10 mouse cellular contexts compared by ENCODE assay signal in the genomic region with DNA sequence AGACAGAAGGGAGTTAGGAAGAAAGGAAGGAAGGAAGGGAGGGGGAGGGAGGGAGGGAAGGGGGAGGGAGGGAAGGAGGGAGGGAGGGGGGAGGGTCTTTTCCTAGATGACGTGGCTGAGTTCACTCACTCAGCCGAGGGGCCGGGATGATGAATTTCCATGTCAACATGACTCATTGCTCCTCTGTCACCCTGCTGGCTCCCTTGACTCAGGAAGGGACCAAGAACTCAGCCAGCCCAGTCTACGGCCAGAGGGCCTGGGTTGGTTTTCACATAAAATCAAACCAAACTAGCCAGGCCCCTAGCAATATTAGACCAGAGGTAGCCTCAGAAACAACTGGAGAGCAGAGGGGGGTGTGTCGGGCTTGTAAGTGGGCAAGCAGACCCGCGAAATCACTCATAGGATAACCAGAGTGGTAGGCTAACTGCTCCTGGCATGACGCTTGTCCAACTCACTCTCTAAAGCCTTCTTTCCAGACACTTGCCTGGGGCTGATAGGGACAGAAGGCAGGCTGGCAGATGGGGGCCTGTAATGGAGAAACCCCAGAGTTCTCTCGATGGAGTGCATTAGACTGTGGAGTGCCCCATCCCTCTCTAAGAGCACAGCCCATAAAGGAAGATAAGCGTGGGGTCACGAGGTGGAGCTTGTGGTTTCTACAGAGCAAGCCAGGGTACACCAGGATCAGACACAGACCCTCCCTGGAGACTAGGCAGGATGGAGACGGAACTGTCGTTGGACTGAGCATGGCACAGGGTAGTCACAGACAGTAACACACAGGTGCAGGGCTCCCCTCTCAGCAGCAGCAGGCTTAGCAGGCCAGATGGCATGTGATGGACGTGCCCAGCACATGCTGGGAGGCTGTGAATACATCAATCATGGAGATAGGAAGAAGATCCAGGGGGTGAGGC. TPM values are rescaled to one million over a fixed set of nuclear protein-coding genes. Genes with fewer than 3 reads are reported as not detected.
DNase-seq lines count a peak whose midpoint lies in the region; ATAC-seq lines count a peak whose summit lies in the region.
"Had no signal": no experiment of that assay in that cellular context is flagged by ENCODE, and none has a peak within 500 bp of the region (broad histone marks: within the 10 kb centered on the region; RNA-seq: fewer than 3 reads in every experiment).

No protein-coding gene starts in this region.

- H3K4me1 ChIP-seq in embryonic facial prominence, embryonic 10.5 days, result peaks cover 52% of the 10 kb centered on the region
- H3K4me1 ChIP-seq in hindbrain, embryonic 16.5 days (ENCODE audit: control insufficient read depth, insufficient read depth, low read depth, low read length), result peaks cover 16% of the 10 kb centered on the region

- H3K4me3 ChIP-seq in embryonic facial prominence, embryonic 10.5 days, result no peak overlapping the region
- H3K4me3 ChIP-seq in hindbrain, embryonic 16.5 days (ENCODE audit: low read length), result no peak overlapping the region
- H3K4me3 ChIP-seq: erythroblast, embryonic 14.5 days had no signal

- no peak overlapping the region; the same call in 1 of the 2 replicates for H3K9ac ChIP-seq in hindbrain, embryonic 16.5 days (ENCODE audit: low read depth, low read length)

- WGBS in embryonic facial prominence, embryonic 10.5 days, result 66% methylated on average over 14 of the region's 14 CpGs
- WGBS in hindbrain, embryonic 16.5 days, result 34% methylated on average over 14 of the region's 14 CpGs

- peak; percentile 49 to 57 for DNase-seq in cerebellum, postnatal 14 days
- DNase-seq in cerebellum, adult 11 months, result no peak
- DNase-seq in 3134 (ENCODE audit: extremely low read depth, insufficient read length, low spot score), result peak; percentile 55
- DNase-seq in embryonic facial prominence, embryonic 10.5 days (ENCODE audit: low spot score), result no peak
- DNase-seq in right cerebral cortex, postnatal 10 days (ENCODE audit: low spot score in 2 of 2), result no peak
- no peak for DNase-seq in spleen, postnatal 14 days (ENCODE audit: low spot score in 2 of 2)

- H3K4me2 ChIP-seq in hindbrain, embryonic 16.5 days (ENCODE audit: low read length), result no peak overlapping the region

- H3K27me3 ChIP-seq in embryonic facial prominence, embryonic 10.5 days (replicated peaks; ENCODE audit: low read depth, poor library complexity, severe bottlenecking), result peaks cover 18% of the 10 kb centered on the region
- no peaks in the 10 kb centered on the region for H3K27me3 ChIP-seq in hindbrain, embryonic 16.5 days (replicated peaks; ENCODE audit: control insufficient read depth, insufficient read depth, low read length)

- H3K36me3 ChIP-seq in embryonic facial prominence, embryonic 10.5 days (replicated peaks), result peaks cover 18% of the 10 kb centered on the region
- H3K36me3 ChIP-seq in hindbrain, embryonic 16.5 days (ENCODE audit: control insufficient read depth, insufficient read depth, low read length), result peaks cover 4% of the 10 kb centered on the region

- peak; percentile 81 for ATAC-seq in hindbrain, embryonic 16.5 days
- ATAC-seq in granulocyte monocyte progenitor cell, adult 5-6 weeks (replicated peaks; ENCODE audit: poor library complexity, severe bottlenecking), result no peak
- ATAC-seq: lung, postnatal 0 days had no signal

- peak overlapping the region; percentile 67 for H3K27ac ChIP-seq in embryonic facial prominence, embryonic 10.5 days (replicated peaks)
- peak overlapping the region; percentile 73 for H3K27ac ChIP-seq in hindbrain, embryonic 16.5 days (ENCODE audit: low read depth, low read length)

- no peaks in the 10 kb centered on the region for H3K9me3 ChIP-seq in embryonic facial prominence, embryonic 10.5 days
- H3K9me3 ChIP-seq in hindbrain, embryonic 16.5 days (ENCODE audit: control insufficient read depth, low read length), result no peaks in the 10 kb centered on the region

RNA-seq across cellular contexts. Expression of a gene that starts 43.6 kb away (rescaled TPM):
- 110 and 115 TPM in 2 replicates for polyA plus RNA-seq in embryonic facial prominence, embryonic 10.5 days (2016; fragmentation: Nextera tagmentation; extraction: Ambion mirVana)
- 64.9 and 70.3 TPM in 2 replicates for polyA plus RNA-seq in hindbrain, embryonic 16.5 days (2015; fragmentation: Nextera tagmentation; extraction: Ambion mirVana)
- 111 and 133 TPM in 2 replicates for total RNA-seq in granulocyte monocyte progenitor cell, adult 5-6 weeks (2014; fragmentation: Nextera tagmentation)
- 120 and 124 TPM in 2 replicates for total RNA-seq in granulocyte monocyte progenitor cell, adult 5-6 weeks (2017)

Comparison
In these comparisons a context has a peak if more than half of its experiments do, and no peak if none do; other contexts are left out.
1. DNase-seq: peak in cerebellum, postnatal 14 days (2 of 2) and 3134 (single experiment); none in cerebellum, adult 11 months (single experiment), embryonic facial prominence, embryonic 10.5 days (single experiment), right cerebral cortex, postnatal 10 days (0 of 2) and spleen, postnatal 14 days (0 of 2).